Mouse (Mus musculus): ENCODE data around the gene Gm11238.
"Not testable (repeated sequence)": the region's sequence is repeated elsewhere in the genome, so short reads cannot be mapped to it uniquely, and the experiment has no call there.

DNA sequence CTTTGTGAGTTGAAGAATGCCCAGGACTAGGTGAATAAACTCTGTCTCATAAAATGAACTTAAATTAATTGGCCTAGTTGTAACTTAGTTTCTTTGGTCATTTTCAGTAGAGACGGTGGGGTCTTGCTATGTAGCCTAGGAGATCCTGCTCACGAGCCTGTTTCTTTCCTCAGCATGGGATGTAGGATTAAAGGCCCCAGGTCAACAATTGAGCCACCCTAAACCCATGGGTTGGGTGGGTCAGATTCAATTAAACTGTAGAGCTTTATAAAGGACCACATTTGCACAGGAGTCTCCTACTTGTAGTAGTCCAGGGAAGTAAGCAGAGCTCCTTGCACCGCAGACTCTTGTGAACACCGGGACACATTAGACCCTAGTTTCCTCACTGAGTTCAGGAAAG, 30.1 kb downstream of the Gm11238 start, which contains the start of gene Gm11236:
- TF ChIP-seq GATA1, TAL1 (IDR thresholded peaks at IDR 0.05; ENCODE audit: low read length): not testable (repeated sequence)
